23 mouse cellular contexts compared by ENCODE assay signal in the genomic region with DNA sequence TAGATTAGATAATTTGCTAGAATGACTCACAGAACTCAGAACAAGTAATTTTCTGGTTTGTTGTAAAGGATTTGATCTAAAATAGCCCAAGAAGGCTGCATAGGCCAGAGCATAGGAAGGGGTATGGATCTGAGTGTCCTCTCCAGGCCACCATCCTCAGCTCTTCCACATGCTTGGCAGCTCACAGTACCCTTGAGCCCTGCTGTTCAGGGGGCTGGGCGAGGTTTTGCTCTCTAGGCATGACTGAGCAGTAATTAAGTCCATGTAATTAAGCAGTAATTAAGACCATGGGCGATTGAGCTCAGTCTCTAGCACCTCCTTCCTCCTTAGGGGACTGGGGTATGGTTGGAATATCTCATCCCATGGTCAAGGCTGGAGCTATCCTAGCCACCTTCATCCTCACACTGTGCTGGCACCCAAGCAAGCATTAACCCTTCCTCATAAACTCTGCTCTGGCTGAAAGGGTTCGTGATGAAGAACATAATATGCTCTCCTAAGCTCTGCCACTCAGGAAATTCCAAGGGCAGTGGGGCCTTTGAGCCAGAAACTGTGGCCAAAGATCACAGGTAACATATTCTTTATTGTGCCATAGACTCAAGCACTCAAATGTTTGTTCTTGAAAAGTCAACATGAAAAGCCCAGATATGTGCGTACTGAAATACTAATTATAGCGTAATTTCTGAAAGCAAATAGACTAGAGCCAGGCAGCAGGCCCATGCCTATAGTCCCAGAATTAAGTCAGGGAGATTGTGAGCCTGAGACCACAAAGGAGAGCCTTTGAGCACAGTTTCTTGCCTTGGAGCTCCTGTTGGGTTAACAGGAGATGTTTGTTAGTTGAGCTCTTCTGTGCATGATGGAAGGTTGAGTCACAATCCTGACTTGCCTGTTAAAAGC. TPM values are rescaled to one million over a fixed set of nuclear protein-coding genes. Genes with fewer than 3 reads are reported as not detected.
DNase-seq lines count a peak whose midpoint lies in the region; ATAC-seq and TF ChIP-seq lines count a peak whose summit lies in the region.
"Had no signal": no experiment of that assay in that cellular context is flagged by ENCODE, and none has a peak within 500 bp of the region (broad histone marks: within the 10 kb centered on the region; RNA-seq: fewer than 3 reads in every experiment).

No protein-coding gene starts in this region.

- H3K9ac ChIP-seq in lung, embryonic 14.5 days, result no peak overlapping the region
- no peak overlapping the region for H3K9ac ChIP-seq in intestine, embryonic 16.5 days (ENCODE audit: low read depth, low read length)
- no peak overlapping the region for H3K9ac ChIP-seq in stomach, embryonic 15.5 days
- H3K9ac ChIP-seq: forebrain, postnatal 0 days; heart, embryonic 12.5 days; limb, embryonic 13.5 days; liver, embryonic 15.5 days had no signal

- H3K4me3 ChIP-seq in lung, embryonic 14.5 days (ENCODE audit: low read depth, low read length), result no peak overlapping the region
- no peak overlapping the region for H3K4me3 ChIP-seq in lung, adult 2 months (replicated peaks; ENCODE audit: extremely low read depth, low read depth, low read length)
- H3K4me3 ChIP-seq in intestine, embryonic 16.5 days (ENCODE audit: low read length), result no peak overlapping the region
- H3K4me3 ChIP-seq in stomach, embryonic 15.5 days (replicated peaks), result no peak overlapping the region
- H3K4me3 ChIP-seq: embryonic facial prominence, embryonic 10.5 days; erythroblast, embryonic 14.5 days; heart, embryonic 12.5 days; limb, embryonic 13.5 days; liver, embryonic 15.5 days; myocyte had no signal

- H3K9me3 ChIP-seq in lung, embryonic 14.5 days (ENCODE audit: low read depth, low read length), result no peaks in the 10 kb centered on the region
- no peaks in the 10 kb centered on the region for H3K9me3 ChIP-seq in intestine, embryonic 16.5 days (ENCODE audit: control insufficient read depth, low read length)
- H3K9me3 ChIP-seq in stomach, embryonic 15.5 days, result no peaks in the 10 kb centered on the region
- H3K9me3 ChIP-seq: embryonic facial prominence, embryonic 10.5 days; heart, embryonic 12.5 days; limb, embryonic 13.5 days; liver, embryonic 15.5 days had no signal

- H3K27ac ChIP-seq in lung, embryonic 14.5 days (ENCODE audit: low read depth), result peak overlapping the region; percentile 44; the same call in 1 of the 2 replicates
- H3K27ac ChIP-seq in intestine, embryonic 16.5 days (ENCODE audit: low read length), result peak overlapping the region; percentile 66
- peak overlapping the region; percentile 44; the same call in 1 of the 2 replicates for H3K27ac ChIP-seq in stomach, embryonic 15.5 days
- H3K27ac ChIP-seq: embryonic facial prominence, embryonic 10.5 days; limb, embryonic 13.5 days; liver, embryonic 15.5 days had no signal

- H3K36me3 ChIP-seq in lung, embryonic 14.5 days (ENCODE audit: insufficient read depth), result peaks cover 13% of the 10 kb centered on the region; the same call in 1 of the 2 replicates
- H3K36me3 ChIP-seq in intestine, embryonic 16.5 days (ENCODE audit: control insufficient read depth, insufficient read depth, low read length), result 0 out of 2 replicates have a peak, but pooled peaks cover 3% of the 10 kb centered on the region
- H3K36me3 ChIP-seq in stomach, embryonic 15.5 days, result no peaks in the 10 kb centered on the region

- peak; percentile 61 for DNase-seq in heart, adult 11 months
- no peak for DNase-seq in heart, adult 8-10 months (ENCODE audit: low spot score)
- peak; percentile 23 for DNase-seq in lung, embryonic 14.5 days
- DNase-seq in lung, adult 2 months, result no peak
- DNase-seq in ovary, postnatal 36 days (ENCODE audit: low spot score), result no peak
- DNase-seq: cerebellum, adult 11 months; cerebellum, postnatal 36 days; forebrain, postnatal 0 days; gastrocnemius, postnatal 10 days; heart, postnatal 36 days; kidney, adult 2 months; thymus, postnatal 14 days had no signal

- no peaks in the 10 kb centered on the region for H3K4me1 ChIP-seq in lung, embryonic 14.5 days (ENCODE audit: insufficient read depth)
- H3K4me1 ChIP-seq in lung, adult 2 months (ENCODE audit: control insufficient read depth, insufficient read depth, low read length), result no peaks in the 10 kb centered on the region
- H3K4me1 ChIP-seq in intestine, embryonic 16.5 days (ENCODE audit: control insufficient read depth, insufficient read depth, low read length), result peaks cover 10% of the 10 kb centered on the region
- no peaks in the 10 kb centered on the region; the same call in 1 of the 2 replicates for H3K4me1 ChIP-seq in stomach, embryonic 15.5 days
- H3K4me1 ChIP-seq: heart, embryonic 12.5 days; limb, embryonic 13.5 days had no signal

- WGBS in lung, embryonic 14.5 days, result 74% methylated on average over 5 of the region's 5 CpGs
- WGBS in lung, adult 2 months, result 71% methylated on average over 5 of the region's 5 CpGs
- WGBS in intestine, embryonic 16.5 days, result 54% methylated on average over 5 of the region's 5 CpGs
- 73% methylated on average over 5 of the region's 5 CpGs for WGBS in stomach, embryonic 15.5 days

- TF ChIP-seq POLR2A in lung, adult 2 months (IDR thresholded peaks at IDR 0.05; ENCODE audit: borderline replicate concordance, extremely low read depth, low read depth, low read length), result no peak

- no peak overlapping the region for H3K4me2 ChIP-seq in lung, embryonic 14.5 days
- H3K4me2 ChIP-seq in intestine, embryonic 16.5 days (ENCODE audit: low read depth, low read length), result no peak overlapping the region
- no peak overlapping the region for H3K4me2 ChIP-seq in stomach, embryonic 15.5 days
- H3K4me2 ChIP-seq: heart, embryonic 12.5 days; limb, embryonic 13.5 days; liver, embryonic 15.5 days had no signal

- no peak for TF ChIP-seq CTCF in lung, embryonic 14.5 days (IDR thresholded peaks at IDR 0.05; ENCODE audit: low read depth)
- TF ChIP-seq CTCF in lung, adult 2 months (IDR thresholded peaks at IDR 0.05; ENCODE audit: insufficient read depth, low read length), result no peak

- H3K27me3 ChIP-seq in lung, embryonic 14.5 days (ENCODE audit: insufficient read depth, low read length), result no peaks in the 10 kb centered on the region
- no peaks in the 10 kb centered on the region for H3K27me3 ChIP-seq in intestine, embryonic 16.5 days (replicated peaks; ENCODE audit: control insufficient read depth, insufficient read depth, low read length)
- no peaks in the 10 kb centered on the region for H3K27me3 ChIP-seq in stomach, embryonic 15.5 days (replicated peaks)
- H3K27me3 ChIP-seq: CH12.LX; heart, embryonic 12.5 days; limb, embryonic 13.5 days; liver, embryonic 15.5 days had no signal

- ATAC-seq in lung, embryonic 14.5 days (ENCODE audit: insufficient read depth), result peak; percentile 38; the same call in 1 of the 2 replicates
- ATAC-seq in intestine, embryonic 16.5 days, result peak; percentile 45
- peak; percentile 80 for ATAC-seq in stomach, embryonic 15.5 days (ENCODE audit: insufficient read depth, low FRiP score, low read depth)
- no peak for ATAC-seq in megakaryocyte-erythroid progenitor cell, adult 5-6 weeks (replicated peaks; ENCODE audit: low FRiP score, low TSS enrichment, poor library complexity, severe bottlenecking)
- ATAC-seq: activated CD4-positive, CD25-positive, alpha-beta regulatory T cell, adult 4 months; forebrain, postnatal 0 days had no signal

RNA-seq across cellular contexts. Expression of a gene that starts 13.7 kb away (rescaled TPM):
- total RNA-seq in heart, adult 8-10 months (2022), result 1 to 10 TPM; 4.7 to 6.0 (median 5.6) TPM
- polyA plus RNA-seq in lung, embryonic 14.5 days (2014; fragmentation: Nextera tagmentation; extraction: Ambion mirVana), result 14.5 and 15.4 TPM in 2 replicates
- 11.1 and 12.2 TPM in 2 replicates for polyA plus RNA-seq in lung, adult 2 months (2012; rRNA removed)
- 9.0 and 9.5 TPM in 2 replicates for polyA plus RNA-seq in intestine, embryonic 16.5 days (2015; fragmentation: Nextera tagmentation; extraction: Ambion mirVana)
- polyA plus RNA-seq in stomach, embryonic 15.5 days (2015; fragmentation: Nextera tagmentation; extraction: Ambion mirVana), result 10.4 and 11.7 TPM in 2 replicates
- 18.1 and 21.0 TPM in 2 replicates for total RNA-seq in megakaryocyte-erythroid progenitor cell, adult 5-6 weeks (2014; fragmentation: Nextera tagmentation)
- total RNA-seq in megakaryocyte-erythroid progenitor cell, adult 5-6 weeks (2017), result 12.6 and 17.9 TPM in 2 replicates

RNA-seq across cellular contexts. Expression of a gene that starts 28.9 kb away (rescaled TPM):
- total RNA-seq in heart, adult 8-10 months (2022), result under 1 TPM in 2 of 4 experiments, not detected in 2; 0.08 to 0.11 TPM
- 0.26 TPM in 1 of 2 replicates, not detected in the other for polyA plus RNA-seq in lung, embryonic 14.5 days (2014; fragmentation: Nextera tagmentation; extraction: Ambion mirVana)
- 0.26 and 0.31 TPM in 2 replicates for polyA plus RNA-seq in lung, adult 2 months (2012; rRNA removed)
- 0.35 and 0.42 TPM in 2 replicates for polyA plus RNA-seq in intestine, embryonic 16.5 days (2015; fragmentation: Nextera tagmentation; extraction: Ambion mirVana)
- polyA plus RNA-seq in stomach, embryonic 15.5 days (2015; fragmentation: Nextera tagmentation; extraction: Ambion mirVana), result 0.24 and 0.58 TPM in 2 replicates
- total RNA-seq in megakaryocyte-erythroid progenitor cell, adult 5-6 weeks (2014; fragmentation: Nextera tagmentation), result not detected in 2 replicates
- not detected in 2 replicates for total RNA-seq in megakaryocyte-erythroid progenitor cell, adult 5-6 weeks (2017)
- total RNA-seq: CH12.LX had no signal
- polyA plus RNA-seq: erythroblast, embryonic 14.5 days had no signal

Comparison
In these comparisons a context has a peak if more than half of its experiments do, and no peak if none do; other contexts are left out.
1. DNase-seq: peak in heart, adult 11 months (single experiment) and lung, embryonic 14.5 days (single experiment); none in heart, adult 8-10 months (single experiment), lung, adult 2 months (single experiment) and ovary, postnatal 36 days (single experiment).
2. Peak in every context shown above with its lines, with median percentiles within 50 percentile points of each other: H3K27ac ChIP-seq.